Mouse (Mus musculus) olfactory bulb, adult 2 months (tissue): Measurements from ENCODE around the gene Csnk1g2.

ENCODE experiments used
- CTCF ChIP-seq: fragments of 200-500 bp; IDR thresholded peaks from 2 replicates; pipeline ENCODE4 v1.5.1; 2012; ENCODE audit warnings: low read depth, mild to moderate bottlenecking, low read length, moderate library complexity; ENCODE audit not compliant: insufficient read depth
- POLR2A ChIP-seq: fragments of 200-500 bp; IDR thresholded peaks from 2 replicates; pipeline ENCODE4 v1.6.1; 2012; ENCODE audit warnings: mild to moderate bottlenecking, low read depth, low read length, moderate library complexity; ENCODE audit not compliant: insufficient read depth

DNA sequence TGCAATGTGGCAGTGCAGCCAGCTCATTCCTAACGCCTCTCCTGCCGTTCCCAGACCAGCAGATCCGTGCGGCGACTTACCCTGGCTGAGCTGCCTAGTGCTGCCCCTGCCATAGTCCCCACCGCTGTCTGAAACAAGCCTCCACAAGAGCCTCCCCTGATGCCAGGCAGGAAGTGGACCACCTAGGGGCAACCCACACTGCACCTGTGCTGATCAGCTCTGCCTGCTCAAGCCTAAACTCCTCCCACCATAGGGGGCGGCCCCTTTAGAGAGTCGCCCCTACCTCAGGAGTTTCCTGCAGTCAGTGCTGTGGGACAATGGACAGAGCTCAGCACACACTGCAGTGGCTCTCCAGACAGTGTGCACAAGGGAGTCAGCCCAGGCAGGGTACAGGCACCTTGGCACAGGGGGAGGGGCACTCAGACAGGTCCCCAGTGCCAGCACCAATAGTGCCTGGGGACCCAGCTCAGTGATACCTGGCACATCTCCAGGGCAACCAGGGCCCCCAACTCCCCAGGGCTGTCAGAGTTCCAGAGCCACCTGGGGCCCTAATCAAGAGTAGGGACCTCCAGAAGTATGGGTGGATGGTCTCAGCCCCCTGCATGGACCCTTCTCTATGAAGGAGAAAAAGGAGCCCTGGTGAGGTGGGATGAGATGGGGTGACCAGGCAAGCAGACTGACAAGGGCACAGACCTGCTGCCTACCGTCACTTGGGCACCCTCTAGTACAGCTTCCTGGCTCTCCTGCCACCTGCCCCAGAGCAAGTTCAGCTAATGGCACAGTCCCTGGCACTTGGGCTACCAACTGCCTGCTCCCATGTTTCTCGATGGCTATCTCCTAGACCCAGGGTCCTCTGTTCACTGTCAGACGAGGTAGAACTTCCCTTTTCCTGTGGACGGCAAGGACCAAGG, 37.7 kb upstream of the Csnk1g2 start:
- TF ChIP-seq CTCF = no peak
- TF ChIP-seq POLR2A = no peak
